Mouse (Mus musculus) embryonic fibroblast, embryonic 13.5 days (primary cell): ENCODE results near the gene 4930579F01Rik.

Source experiments
- CTCF ChIP-seq: IDR thresholded peaks from 2 replicates; pipeline ENCODE4 v1.5.1; 2011; ENCODE audit warnings: mild to moderate bottlenecking, control low read depth, low read length, moderate library complexity, borderline replicate concordance; ENCODE audit not compliant: insufficient read depth
- POLR2A ChIP-seq: IDR thresholded peaks from 2 replicates; pipeline ENCODE4 v1.6.1; 2011; ENCODE audit warnings: low read depth, mild to moderate bottlenecking, control low read depth, low read length, moderate library complexity

- TF ChIP-seq CTCF (no peak), POLR2A (no peak)
Measured at GRCm38 (mm10) chr3:138114106-138114505, 79.5 kb downstream of the 4930579F01Rik start.
